Mouse (Mus musculus): ENCODE data around the gene Cacna1a.

Gene Cacna1a

GRCm38 (mm10) chr8:84689091-84689915, 301.1 kb downstream of the Cacna1a start:
- peak; percentile 89 to 92 for DNase-seq (ENCODE audit: low spot score in 2 of 2)

Data from spleen, postnatal 36 days (tissue).